Mouse (Mus musculus) Patski (cell line): ENCODE data around the gene Entpd3. TPM values are rescaled to one million over a fixed set of nuclear protein-coding genes. Genes with fewer than 3 reads are reported as not detected.
"Not testable (repeated sequence)": the region's sequence is repeated elsewhere in the genome, so short reads cannot be mapped to it uniquely, and the experiment has no call there.

Experiments
- ATAC-seq: fragments of 100-300 bp; one replicate; pipeline ENCODE4 v1.8.0; 2021
- CTCF ChIA-PET: fragments of 350-600 bp; sonication (Branson Sonifier 250); formaldehyde crosslinking; loops from one replicate; lab custom pipeline; 2022; ENCODE audit warnings: inconsistent platforms; lab: Charles Lee
- POLR2A ChIA-PET: fragments of 350-600 bp; sonication (Branson Sonifier 250); formaldehyde crosslinking; loops from one replicate; lab custom pipeline; 2022; ENCODE audit warnings: antibody characterized with exemption, inconsistent platforms; lab: Charles Lee
- DNase-seq: peaks from one replicate; pipeline ENCODE4 v3.0.0-alpha.2; 2011; ENCODE audit warnings: low read depth, low spot score
- H3K27me3 ChIP-seq: fragments of 371-371 bp; one replicate; pipeline ENCODE4 v1.5.1; 2021
- CTCF ChIP-seq: fragments of 100-300 bp; IDR thresholded peaks from one replicate; pipeline ENCODE4 v1.5.1; 2021
- in situ Hi-C: fragments of 300-500 bp; cut with MboI; formaldehyde crosslinking; loops from 3 replicates; pipeline ENCODE4 v1.11.1; 2018; ENCODE audit warnings: low pct_unique_long_range_greater_than_20kb, mixed read lengths
- polyA plus RNA-seq: library from polyadenylated mRNA; unstranded; gene quantifications from one replicate; pipeline ENCODE4 v1.2.3, GENCODE M21; 2021

Gene Entpd3
- polyA plus RNA-seq, 1 experiment from 2014 or later, result not detected

GRCm38 (mm10) chr9:120511781-120512180, 27.8 kb upstream of the Entpd3 start:
- ChIA-PET CTCF (interaction anchor here (2.2 to 3.9 kb wide), 2 partner anchors 10 to 58 kb away, joined by 6 to 15 read pairs; no protein-coding TSS in a partner anchor), POLR2A (no interaction called here)
- peak; percentile 74 for TF ChIP-seq CTCF
- ATAC-seq (no peak), DNase-seq (no peak)
- in situ Hi-C loops, result no loop called here
- H3K27me3 ChIP-seq, result peaks cover 9% of the 10 kb centered on the region

- no peak for TF ChIP-seq CTCF
- no peak for DNase-seq
- H3K27me3 ChIP-seq, result no peaks in the 10 kb centered on the region
- POLR2A ChIA-PET, result no interaction called here
- in situ Hi-C loops, result no loop called here
- ATAC-seq, result no peak
- CTCF ChIA-PET, result no interaction called here
These were observed 22.9 kb upstream of the Entpd3 start for GRCm38 (mm10) chr9:120516720-120517119.

- in situ Hi-C loops, result no loop called here
- CTCF ChIA-PET, result interaction anchor here (1.4 kb wide), 1 partner anchor 16 kb away, joined by 3 read pairs; no protein-coding TSS in a partner anchor
- no peak for ATAC-seq
These were observed 20.7 kb upstream of the Entpd3 start for GRCm38 (mm10) chr9:120518946-120519345.

GRCm38 (mm10) chr9:120519469-120520125, 20.0 kb upstream of the Entpd3 start:
- DNase-seq (no peak), ATAC-seq (no peak)
- CTCF ChIA-PET, result interaction anchor here (1.4 kb wide), 1 partner anchor 17 kb away, joined by 3 read pairs; no protein-coding TSS in a partner anchor
- TF ChIP-seq CTCF, result no peak
- H3K27me3 ChIP-seq, result no peaks in the 10 kb centered on the region
- POLR2A ChIA-PET, result interaction anchor here (0.6 kb wide), 1 partner anchor 354 kb away, joined by 3 read pairs; no protein-coding TSS in a partner anchor
- in situ Hi-C loops, result no loop called here

More at GRCm38 (mm10) chr9:120518946-120519345, 20.7 kb upstream of the Entpd3 start:
- POLR2A ChIA-PET, result interaction anchor here (0.6 kb wide), 1 partner anchor 354 kb away, joined by 3 read pairs; no protein-coding TSS in a partner anchor
- no peak for TF ChIP-seq CTCF
- no peaks in the 10 kb centered on the region for H3K27me3 ChIP-seq
- DNase-seq, result no peak

- TF ChIP-seq CTCF, result no peak
- ATAC-seq, result no peak
- in situ Hi-C loops, result no loop called here
- DNase-seq, result no peak
- H3K27me3 ChIP-seq, result no peaks in the 10 kb centered on the region
- ChIA-PET POLR2A (no interaction called here), CTCF (no interaction called here)
These were observed 18.5 kb upstream of the Entpd3 start for GRCm38 (mm10) chr9:120521161-120521560.

- ChIA-PET POLR2A (no interaction called here), CTCF (no interaction called here)
- no peak for DNase-seq
- no peak for TF ChIP-seq CTCF
- H3K27me3 ChIP-seq, result no peaks in the 10 kb centered on the region
- in situ Hi-C loops, result no loop called here
- no peak for ATAC-seq
These were observed 12.3 kb upstream of the Entpd3 start for GRCm38 (mm10) chr9:120527270-120527669.

GRCm38 (mm10) chr9:120527919-120528318, 11.7 kb upstream of the Entpd3 start:
- POLR2A ChIA-PET, result no interaction called here

GRCm38 (mm10) chr9:120528815-120529510, 10.7 kb upstream of the Entpd3 start:
- TF ChIP-seq CTCF, result no peak
- no peaks in the 10 kb centered on the region for H3K27me3 ChIP-seq
- in situ Hi-C loops, result no loop called here
- CTCF ChIA-PET, result no interaction called here
- ATAC-seq (no peak), DNase-seq (no peak)
- POLR2A ChIA-PET, result no interaction called here

More at GRCm38 (mm10) chr9:120527919-120528318, 11.7 kb upstream of the Entpd3 start:
- H3K27me3 ChIP-seq, result no peaks in the 10 kb centered on the region
- in situ Hi-C loops, result no loop called here
- no peak for TF ChIP-seq CTCF
- ATAC-seq (no peak), DNase-seq (no peak)
- CTCF ChIA-PET, result no interaction called here

GRCm38 (mm10) chr9:120530471-120530870, 9.1 kb upstream of the Entpd3 start:
- CTCF ChIA-PET, result no interaction called here
- no peak for DNase-seq
- no peak for TF ChIP-seq CTCF
- in situ Hi-C loops, result no loop called here
- no peak for ATAC-seq
- H3K27me3 ChIP-seq, result no peaks in the 10 kb centered on the region
- POLR2A ChIA-PET, result no interaction called here

- CTCF ChIA-PET, result no interaction called here
- no peak for DNase-seq
- ATAC-seq, result no peak
- H3K27me3 ChIP-seq, result no peaks in the 10 kb centered on the region
- POLR2A ChIA-PET, result no interaction called here
- TF ChIP-seq CTCF, result no peak
- in situ Hi-C loops, result no loop called here
These were observed 7.6 kb upstream of the Entpd3 start for GRCm38 (mm10) chr9:120532062-120532461.

GRCm38 (mm10) chr9:120532691-120533090, 6.9 kb upstream of the Entpd3 start:
- no peaks in the 10 kb centered on the region for H3K27me3 ChIP-seq
- CTCF ChIA-PET, result no interaction called here
- TF ChIP-seq CTCF, result no peak
- no peak for DNase-seq
- in situ Hi-C loops, result no loop called here
- no peak for ATAC-seq
- POLR2A ChIA-PET, result no interaction called here

GRCm38 (mm10) chr9:120533446-120533950, 6.1 kb upstream of the Entpd3 start:
- POLR2A ChIA-PET, in situ Hi-C loops, CTCF ChIA-PET, ATAC-seq, DNase-seq, H3K27me3 ChIP-seq: not testable (repeated sequence)
